Mouse (Mus musculus): ENCODE measurements at regions not wholly inside any gene's neighbourhood (a gene's known extent, or its start where the extent isn't known, plus 50 kb on each side); places are given as distances from the start of the nearest gene placed in this dataset.
A peak's percentile ranks its signal among the peaks of the same experiment; 100 is the strongest.

DNA sequence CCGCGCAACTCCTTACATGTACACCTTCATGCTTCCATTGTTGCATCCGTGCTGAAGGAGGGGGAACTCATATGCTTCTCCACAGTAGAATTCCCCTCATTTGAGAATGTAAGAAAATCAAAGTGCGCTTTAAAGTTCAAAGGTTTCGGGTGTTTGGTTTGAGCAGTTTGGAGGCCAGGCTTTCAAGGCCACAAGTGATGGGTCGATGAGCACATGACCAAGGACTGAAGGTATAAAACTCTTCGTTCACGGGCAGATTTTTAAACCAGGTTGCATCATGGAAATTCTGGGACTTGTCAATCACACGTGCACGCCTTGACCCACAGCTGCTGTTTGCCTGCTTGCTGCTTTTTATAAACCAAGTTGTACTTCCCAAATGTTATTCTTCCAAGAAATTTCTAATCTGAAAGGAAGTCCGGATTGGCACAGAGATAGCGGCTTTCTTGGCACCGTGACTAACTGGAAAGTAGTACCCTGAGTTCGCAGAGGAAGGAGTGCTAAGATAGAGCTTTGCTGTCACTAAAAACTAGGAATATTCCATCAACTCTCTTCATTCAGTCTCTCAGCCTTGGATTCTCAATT is 132.7 kb upstream of the Myt1l start:
- DNase-seq = peak; percentile 48

GRCm38 (mm10) chr12:29404434-29404833 is 123.8 kb upstream of the Myt1l start:
- no peak for DNase-seq

DNA sequence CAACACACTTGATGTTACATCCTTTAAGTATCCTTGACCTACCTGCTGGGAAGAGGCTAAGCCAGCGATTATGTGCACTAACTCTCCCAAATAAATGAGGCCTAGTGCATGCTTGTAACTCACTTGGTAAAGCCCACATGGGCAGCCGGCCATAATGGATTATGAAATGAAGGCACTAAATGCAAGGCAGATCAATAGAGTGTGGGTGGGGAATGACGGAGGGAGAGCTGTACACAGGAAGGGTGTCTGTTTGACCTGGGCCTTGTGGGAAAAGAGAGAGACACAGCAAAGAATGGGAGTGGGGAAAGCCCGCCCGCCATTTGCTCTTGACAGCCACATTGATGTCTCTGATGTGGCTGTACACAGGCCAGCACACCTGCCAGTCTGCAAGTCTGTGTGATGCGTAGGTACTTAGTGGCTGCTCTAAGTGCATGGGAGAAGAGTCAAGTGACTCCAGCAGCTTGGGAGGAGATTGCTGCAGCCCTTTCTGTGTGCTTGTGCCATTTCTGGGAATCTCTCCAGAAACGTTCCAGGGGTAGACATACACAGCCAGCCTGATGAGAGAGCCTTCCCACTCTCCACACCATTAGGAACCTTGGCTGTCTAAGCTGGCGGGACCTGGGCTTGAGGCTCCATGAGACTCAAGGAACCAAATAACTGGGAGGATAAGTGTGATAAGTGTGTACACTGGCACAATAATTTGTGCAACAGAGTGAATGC is 118.7 kb upstream of the Myt1l start:
- DNase-seq = no peak

DNA sequence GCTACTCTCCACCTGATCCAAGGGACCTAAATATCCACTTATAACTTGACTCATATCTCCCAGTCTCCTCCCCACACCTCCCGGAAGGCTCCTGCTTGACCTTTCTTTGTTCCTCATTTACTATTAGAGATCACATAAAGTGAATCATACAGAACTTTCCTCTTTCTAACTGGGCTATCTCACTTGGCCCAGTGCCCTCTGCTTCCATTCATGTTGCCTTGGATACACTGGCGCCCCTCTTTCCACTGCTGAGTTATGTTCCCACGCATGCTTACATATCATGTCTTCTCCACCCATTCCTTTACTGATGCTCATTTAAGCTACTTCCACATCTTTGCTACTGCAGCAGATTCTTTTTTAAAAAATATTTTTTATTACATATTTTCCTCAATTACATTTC is 94.2 kb upstream of the Myt1l start:
- no peak for DNase-seq

DNA sequence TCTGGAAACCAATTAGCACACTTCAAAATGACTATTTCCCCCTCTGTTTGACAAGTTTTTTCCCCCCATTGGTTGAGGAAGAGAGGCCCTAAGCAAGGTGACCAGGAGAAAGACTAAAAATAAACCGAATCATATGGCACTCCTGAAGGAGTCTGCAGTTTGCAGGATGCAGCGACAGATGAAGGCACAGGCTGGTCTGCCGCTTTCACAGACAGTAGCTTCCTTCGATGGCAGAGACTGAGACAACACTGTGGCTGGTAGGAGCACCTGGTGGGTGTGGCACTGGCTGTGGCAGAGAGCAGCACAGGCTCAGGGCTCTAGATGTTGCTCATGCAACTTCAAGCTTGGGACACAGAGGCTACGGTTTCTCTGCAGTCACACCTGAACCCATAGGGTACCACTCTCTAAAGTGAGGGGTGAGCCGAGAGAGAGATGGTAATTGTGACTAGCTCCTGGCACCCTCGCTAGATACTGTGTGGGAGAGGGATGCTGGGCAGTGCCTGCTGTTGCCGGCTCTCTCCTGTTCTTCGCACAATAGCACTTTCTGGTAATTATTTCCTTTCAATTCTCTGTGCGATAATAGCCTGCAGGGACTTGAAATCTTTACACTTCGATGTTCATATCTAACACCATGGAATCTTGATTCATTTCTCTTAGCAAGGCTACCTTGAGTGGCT is 88.7 kb upstream of the Myt1l start:
- no peak for DNase-seq

GRCm38 (mm10) chr12:29465201-29465600 is 63.0 kb upstream of the Myt1l start:
- DNase-seq = peak; percentile 72
